18 mouse cellular contexts compared by ENCODE assay signal in the genomic region with DNA sequence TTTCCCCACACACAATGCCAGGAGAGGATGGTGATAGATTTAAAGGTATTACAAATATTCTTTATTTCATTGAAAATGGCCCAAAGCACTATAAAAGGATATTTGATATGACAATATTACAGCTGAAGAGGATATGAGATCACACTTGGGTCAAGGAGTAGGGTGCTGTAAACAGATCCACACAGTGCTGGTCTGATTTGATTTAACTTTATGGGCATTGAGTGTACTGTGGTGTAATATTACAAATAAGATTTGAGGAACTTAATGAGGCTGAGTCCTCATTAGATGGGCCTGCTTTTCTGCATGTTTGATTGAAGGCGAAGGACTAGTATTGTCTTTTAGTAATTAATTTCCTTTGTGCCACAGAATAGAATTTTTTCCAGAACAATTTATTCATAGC.
"Had no signal": no experiment of that assay in that cellular context is flagged by ENCODE, and none has a peak within 500 bp of the region (broad histone marks: within the 10 kb centered on the region; RNA-seq: fewer than 3 reads in every experiment).

No protein-coding gene starts in this region.

- H3K4me1 ChIP-seq: midbrain, embryonic 10.5 days; midbrain, embryonic 12.5 days; neural tube, embryonic 12.5 days had no signal

- H3K9me3 ChIP-seq: midbrain, embryonic 10.5 days; midbrain, embryonic 12.5 days; neural tube, embryonic 12.5 days had no signal

- H3K9ac ChIP-seq: liver, embryonic 14.5 days; lung, embryonic 14.5 days; midbrain, embryonic 12.5 days; neural tube, embryonic 12.5 days had no signal

- H3K36me3 ChIP-seq: midbrain, embryonic 10.5 days; midbrain, embryonic 12.5 days; neural tube, embryonic 12.5 days had no signal

- H3K4me3 ChIP-seq: midbrain, embryonic 10.5 days; midbrain, embryonic 12.5 days; myocyte; neural tube, embryonic 12.5 days had no signal

- H3K27ac ChIP-seq: liver, embryonic 14.5 days; midbrain, embryonic 10.5 days; midbrain, embryonic 12.5 days; neural tube, embryonic 12.5 days had no signal

- ATAC-seq: midbrain, embryonic 16.5 days had no signal

- DNase-seq: lung, adult 18-20 months; lung, embryonic 14.5 days; lung, postnatal 10 days; lung, postnatal 4 days; midbrain, embryonic 14.5 days; right cerebral cortex, adult 18-20 months; right cerebral cortex, postnatal 25 days; right cerebral cortex, postnatal 4 days; spleen, adult 18-20 months; thymus, adult 18-20 months; thymus, postnatal 14 days; thymus, postnatal 36 days had no signal

- H3K4me2 ChIP-seq: lung, embryonic 14.5 days; midbrain, embryonic 12.5 days; neural tube, embryonic 12.5 days had no signal

- H3K27me3 ChIP-seq: midbrain, embryonic 12.5 days; neural tube, embryonic 12.5 days had no signal
